Mouse (Mus musculus): Measurements from ENCODE around the gene Chit1. TPM values are rescaled to one million over a fixed set of nuclear protein-coding genes. Genes with fewer than 3 reads are reported as not detected.

The Chit1 gene
- polyA plus RNA-seq, 1 experiment from 2014 or later = 0.46 TPM

DNA sequence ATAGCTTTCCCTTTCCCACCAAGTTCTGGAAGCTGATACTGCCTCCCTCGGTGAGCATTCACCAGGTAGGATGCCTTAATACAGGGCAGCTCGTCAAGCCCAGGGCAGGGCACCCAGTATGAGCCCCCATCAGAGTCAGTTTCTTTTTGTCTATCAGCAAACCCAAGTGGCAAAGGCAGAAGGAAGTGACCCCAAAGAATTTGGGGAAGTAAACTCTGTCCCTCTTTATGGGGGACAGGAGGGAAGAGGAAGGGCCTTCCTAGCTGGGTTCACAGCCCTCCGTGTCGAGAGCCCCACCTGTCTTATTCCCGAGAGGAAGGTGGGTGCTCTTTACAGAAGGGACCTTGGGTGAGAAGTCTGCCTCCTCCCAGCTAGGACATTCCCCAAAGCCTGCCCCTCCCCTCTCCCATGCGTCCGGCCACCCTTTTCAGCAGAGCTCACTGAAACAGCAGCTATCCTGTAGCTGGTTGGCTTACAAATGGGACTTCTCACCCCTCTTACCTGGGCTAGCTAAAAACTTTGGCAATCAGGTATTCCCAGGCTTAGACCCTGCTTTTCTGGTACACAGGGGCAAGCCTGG lies 15.9 kb upstream of the Chit1 start:
- Histone ChIP-seq H3K9me3 (replicated peaks; ENCODE audit: control insufficient read depth, low read length) (no peaks in the 10 kb centered on the region), H3K27me3 (ENCODE audit: control insufficient read depth, insufficient read depth, low read length) (no peaks in the 10 kb centered on the region), H3K4me2 (ENCODE audit: low read depth, low read length) (no peak overlapping the region), H3K27ac (ENCODE audit: low read length) (no peak overlapping the region), H3K4me3 (ENCODE audit: low read length) (no peak overlapping the region), H3K4me1 (ENCODE audit: control insufficient read depth, insufficient read depth, low read length) (peaks cover 63% of the 10 kb centered on the region), H3K9ac (ENCODE audit: low read length) (peak overlapping the region; percentile 13; the same call in 1 of the 2 replicates), H3K36me3 (ENCODE audit: control insufficient read depth, insufficient read depth) (no peaks in the 10 kb centered on the region)
- ATAC-seq (replicated peaks; ENCODE audit: extremely low read depth, insufficient read depth, low FRiP score) = no peak
- 64% methylated on average over 7 of the region's 7 CpGs for WGBS

DNA sequence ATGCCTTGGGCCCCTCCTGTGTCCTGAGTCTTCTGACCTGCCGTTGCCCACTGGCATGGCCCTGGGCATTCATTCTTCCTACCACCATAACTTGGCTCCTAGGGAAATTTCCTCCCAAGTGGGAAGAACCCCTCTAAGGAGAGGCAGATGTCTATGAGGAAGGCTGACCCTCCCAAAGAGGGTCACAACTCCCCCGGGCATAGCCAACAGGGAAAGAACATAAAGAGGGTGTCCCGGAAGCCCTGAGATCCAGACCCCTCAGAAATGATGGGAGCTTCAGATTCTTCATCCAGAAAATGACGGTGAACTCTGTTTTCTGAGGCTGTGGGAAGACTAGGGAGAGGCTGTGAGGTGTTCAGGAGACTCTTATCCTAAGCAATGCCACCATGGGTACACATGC lies 15.3 kb upstream of the Chit1 start:
- 78% methylated on average over 4 of the region's 4 CpGs for WGBS
- no peak for ATAC-seq (replicated peaks; ENCODE audit: extremely low read depth, insufficient read depth, low FRiP score)
- Histone ChIP-seq H3K9me3 (replicated peaks; ENCODE audit: control insufficient read depth, low read length) (no peaks in the 10 kb centered on the region), H3K4me2 (ENCODE audit: low read depth, low read length) (no peak overlapping the region), H3K4me3 (ENCODE audit: low read length) (no peak overlapping the region), H3K27me3 (ENCODE audit: control insufficient read depth, insufficient read depth, low read length) (no peaks in the 10 kb centered on the region), H3K9ac (ENCODE audit: low read length) (peak overlapping the region; percentile 37), H3K27ac (ENCODE audit: low read length) (peak overlapping the region; percentile 89), H3K4me1 (ENCODE audit: control insufficient read depth, insufficient read depth, low read length) (peaks cover 69% of the 10 kb centered on the region), H3K36me3 (ENCODE audit: control insufficient read depth, insufficient read depth) (no peaks in the 10 kb centered on the region)

DNA sequence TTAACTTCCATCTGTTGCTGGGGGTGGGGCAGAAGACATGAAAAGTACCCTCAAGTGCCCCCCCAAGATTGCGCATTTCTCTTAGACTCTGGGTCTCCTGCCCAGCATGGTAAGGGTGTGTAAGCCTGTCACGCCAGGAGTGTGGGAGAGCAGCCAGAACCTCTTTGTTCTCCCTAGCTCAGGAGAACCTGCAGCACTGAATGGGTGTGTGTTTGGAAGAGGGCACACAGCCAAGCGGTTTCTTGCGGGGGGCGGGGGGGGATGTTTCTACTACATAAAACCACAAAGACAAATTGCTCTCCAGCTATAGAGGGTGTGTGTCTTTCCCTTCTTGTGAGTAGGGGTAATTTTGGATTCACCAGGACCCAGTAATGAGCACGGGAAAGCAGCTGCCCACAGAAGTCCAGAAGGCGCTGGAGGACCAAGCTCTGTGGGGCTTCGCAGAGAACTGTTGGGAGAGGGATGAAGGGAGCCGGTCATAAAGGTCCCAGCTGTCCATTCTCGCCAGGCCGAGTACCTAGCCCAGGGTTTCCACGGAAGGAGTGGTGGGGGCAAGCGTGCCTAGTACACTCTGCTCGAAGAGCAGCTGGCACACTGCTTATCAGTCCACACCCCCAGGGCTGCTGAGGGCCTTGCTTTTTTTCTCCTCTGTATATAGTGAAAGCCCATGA lies 14.6 kb upstream of the Chit1 start:
- ATAC-seq (replicated peaks; ENCODE audit: extremely low read depth, insufficient read depth, low FRiP score) = no peak
- WGBS = 30% methylated on average over 14 of the region's 14 CpGs
- H3K36me3 ChIP-seq (ENCODE audit: control insufficient read depth, insufficient read depth) = no peaks in the 10 kb centered on the region
- H3K27ac ChIP-seq (ENCODE audit: low read length) = peak overlapping the region; percentile 89
- H3K9me3 ChIP-seq (replicated peaks; ENCODE audit: control insufficient read depth, low read length) = no peaks in the 10 kb centered on the region
- H3K4me3 ChIP-seq (ENCODE audit: low read length) = no peak overlapping the region
- peak overlapping the region; percentile 27 for H3K4me2 ChIP-seq (ENCODE audit: low read depth, low read length)
- peak overlapping the region; percentile 37 for H3K9ac ChIP-seq (ENCODE audit: low read length)
- H3K27me3 ChIP-seq (ENCODE audit: control insufficient read depth, insufficient read depth, low read length) = no peaks in the 10 kb centered on the region
- peaks cover 74% of the 10 kb centered on the region for H3K4me1 ChIP-seq (ENCODE audit: control insufficient read depth, insufficient read depth, low read length)

DNA sequence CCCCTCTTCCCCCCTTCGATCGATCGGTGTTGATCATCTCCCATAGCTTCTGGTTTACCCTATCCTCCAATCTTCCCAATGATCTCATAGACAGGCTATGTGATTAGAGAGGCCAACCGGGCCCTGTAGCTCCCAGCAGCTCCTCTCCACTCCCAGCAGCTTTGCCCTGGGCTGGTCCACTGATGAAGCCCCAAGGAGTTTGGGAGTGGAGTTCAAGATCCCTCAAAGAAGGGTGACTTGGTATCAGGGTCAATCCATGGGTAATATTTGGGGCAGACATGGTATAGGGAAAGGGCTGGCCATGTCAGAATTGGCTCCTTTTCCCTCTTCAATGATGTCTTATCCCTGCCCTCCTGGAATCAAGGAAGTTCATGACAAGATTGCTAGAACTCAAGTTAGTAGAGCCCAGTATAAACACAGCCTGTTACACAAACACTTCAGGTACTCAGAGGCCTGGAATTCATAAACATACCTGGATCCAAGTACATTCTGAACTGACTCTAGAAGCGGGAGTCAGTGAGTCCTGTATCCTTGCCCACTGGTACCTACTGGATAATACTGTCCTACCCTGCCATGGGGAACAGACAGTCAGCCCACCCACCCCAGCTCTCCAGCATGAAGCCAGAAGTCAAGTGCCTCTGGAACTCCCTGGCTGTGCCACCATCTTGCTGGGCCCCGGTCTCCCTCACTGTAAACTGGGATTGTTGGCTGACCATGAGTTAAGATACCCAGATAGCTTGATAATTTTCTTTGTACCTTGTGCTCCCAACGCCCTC lies 13.8 kb upstream of the Chit1 start:
- peak overlapping the region; percentile 37 for H3K9ac ChIP-seq (ENCODE audit: low read length)

DNA sequence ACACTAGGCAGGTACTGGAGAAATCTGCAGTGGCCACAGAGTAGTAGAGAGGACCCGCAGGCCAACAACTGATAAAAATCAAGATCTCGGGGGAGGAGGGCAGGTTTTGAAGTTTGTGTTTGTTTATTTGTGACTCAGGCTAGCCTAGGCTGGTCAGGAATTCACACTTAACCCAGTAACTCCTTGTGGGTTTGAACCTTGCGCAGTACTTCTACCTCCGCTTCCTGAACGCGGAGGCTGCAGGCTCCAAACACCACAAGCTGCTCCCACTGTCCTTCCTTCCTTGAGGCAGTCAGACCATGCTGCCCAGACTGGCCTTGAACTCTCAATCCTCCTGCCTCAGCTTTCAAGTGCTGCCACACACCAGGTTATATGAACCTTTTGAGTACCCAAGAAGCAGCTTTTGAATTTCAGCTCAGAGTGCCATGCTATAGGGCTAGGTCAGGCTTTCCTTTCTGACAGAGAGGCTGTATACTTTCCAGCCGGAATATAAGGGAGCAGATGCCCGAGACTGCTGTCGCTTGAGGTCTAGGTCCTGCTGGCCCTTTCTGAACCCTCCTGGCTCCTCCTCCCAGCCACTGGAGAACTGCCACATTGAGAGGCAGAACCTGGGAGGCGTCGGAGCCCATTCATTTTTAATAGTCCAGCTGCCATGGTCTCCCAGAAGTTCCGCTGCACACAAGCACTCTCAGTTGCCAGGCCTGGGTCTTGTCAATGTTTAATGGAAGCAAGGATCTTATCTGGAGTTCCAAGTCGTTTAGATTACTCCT lies 12.9 kb upstream of the Chit1 start:
- no peaks in the 10 kb centered on the region for H3K36me3 ChIP-seq (ENCODE audit: control insufficient read depth, insufficient read depth)
- H3K27me3 ChIP-seq (ENCODE audit: control insufficient read depth, insufficient read depth, low read length) = no peaks in the 10 kb centered on the region
- 34% methylated on average over 13 of the region's 13 CpGs for WGBS
- peak overlapping the region; percentile 73 for H3K9ac ChIP-seq (ENCODE audit: low read length)
- peaks cover 65% of the 10 kb centered on the region for H3K4me1 ChIP-seq (ENCODE audit: control insufficient read depth, insufficient read depth, low read length)
- peak overlapping the region; percentile 100 for H3K27ac ChIP-seq (ENCODE audit: low read length)
- ATAC-seq (replicated peaks; ENCODE audit: extremely low read depth, insufficient read depth, low FRiP score) = no peak
- peak overlapping the region; percentile 65 for H3K4me2 ChIP-seq (ENCODE audit: low read depth, low read length)
- H3K9me3 ChIP-seq (replicated peaks; ENCODE audit: control insufficient read depth, low read length) = no peaks in the 10 kb centered on the region
- peak overlapping the region; percentile 49 for H3K4me3 ChIP-seq (ENCODE audit: low read length)

More for the DNA sequence above, 13.8 kb upstream of the Chit1 start:
- Histone ChIP-seq H3K27me3 (ENCODE audit: control insufficient read depth, insufficient read depth, low read length) (no peaks in the 10 kb centered on the region), H3K27ac (ENCODE audit: low read length) (peak overlapping the region; percentile 100), H3K9me3 (replicated peaks; ENCODE audit: control insufficient read depth, low read length) (no peaks in the 10 kb centered on the region), H3K4me1 (ENCODE audit: control insufficient read depth, insufficient read depth, low read length) (peaks cover 71% of the 10 kb centered on the region), H3K4me2 (ENCODE audit: low read depth, low read length) (peak overlapping the region; percentile 27; the same call in 1 of the 2 replicates), H3K4me3 (ENCODE audit: low read length) (no peak overlapping the region), H3K36me3 (ENCODE audit: control insufficient read depth, insufficient read depth) (no peaks in the 10 kb centered on the region)
- 85% methylated on average over 7 of the region's 7 CpGs for WGBS
- ATAC-seq (replicated peaks; ENCODE audit: extremely low read depth, insufficient read depth, low FRiP score) = no peak

DNA sequence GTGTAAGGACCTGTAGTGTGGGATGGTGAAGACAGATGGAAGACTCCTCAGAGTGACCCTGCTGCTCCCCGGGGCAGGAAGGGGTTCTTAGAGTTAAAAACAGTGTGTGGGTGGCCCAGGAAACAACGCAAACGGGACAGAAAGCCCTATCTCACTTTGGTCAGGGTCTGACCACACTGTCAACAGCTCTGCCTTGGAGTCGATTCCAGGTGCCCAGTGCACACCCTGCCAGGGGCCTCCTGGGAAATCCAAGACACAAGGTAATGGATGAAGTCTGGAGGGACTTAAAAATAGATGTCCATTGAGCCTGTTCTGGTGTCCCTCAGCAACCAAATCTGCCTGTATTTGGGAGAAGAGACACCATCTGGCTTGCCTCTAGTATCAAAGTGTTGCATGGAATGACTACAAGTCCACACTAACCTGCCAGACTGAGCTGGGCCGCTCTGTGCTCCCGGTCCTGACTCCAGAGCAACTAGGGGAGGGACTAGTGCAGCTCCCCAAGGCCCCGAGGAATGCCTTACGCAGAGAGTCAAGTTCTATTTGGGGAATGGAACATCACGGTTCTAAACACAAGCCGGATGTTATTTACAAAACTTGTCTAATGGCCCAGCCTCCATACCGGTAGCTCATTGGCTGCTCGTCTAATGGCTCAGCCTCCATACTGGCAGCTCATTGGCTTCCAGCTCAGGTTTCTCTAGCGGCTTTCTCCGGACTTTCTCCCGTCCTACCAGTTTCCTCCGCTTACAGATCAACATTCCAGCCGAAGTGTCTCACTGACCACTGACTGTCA lies 12.1 kb upstream of the Chit1 start:
- WGBS = under 1% methylated on average over 17 of the region's 17 CpGs
- no peaks in the 10 kb centered on the region for H3K36me3 ChIP-seq (ENCODE audit: control insufficient read depth, insufficient read depth)
- no peaks in the 10 kb centered on the region for H3K27me3 ChIP-seq (ENCODE audit: control insufficient read depth, insufficient read depth, low read length)
- peak overlapping the region; percentile 49 for H3K4me3 ChIP-seq (ENCODE audit: low read length)
- peak overlapping the region; percentile 100 for H3K27ac ChIP-seq (ENCODE audit: low read length)
- ATAC-seq (replicated peaks; ENCODE audit: extremely low read depth, insufficient read depth, low FRiP score) = peak; percentile 87
- no peaks in the 10 kb centered on the region for H3K9me3 ChIP-seq (replicated peaks; ENCODE audit: control insufficient read depth, low read length)
- H3K9ac ChIP-seq (ENCODE audit: low read length) = peak overlapping the region; percentile 73
- peaks cover 65% of the 10 kb centered on the region for H3K4me1 ChIP-seq (ENCODE audit: control insufficient read depth, insufficient read depth, low read length)
- peak overlapping the region; percentile 65 for H3K4me2 ChIP-seq (ENCODE audit: low read depth, low read length)

DNA sequence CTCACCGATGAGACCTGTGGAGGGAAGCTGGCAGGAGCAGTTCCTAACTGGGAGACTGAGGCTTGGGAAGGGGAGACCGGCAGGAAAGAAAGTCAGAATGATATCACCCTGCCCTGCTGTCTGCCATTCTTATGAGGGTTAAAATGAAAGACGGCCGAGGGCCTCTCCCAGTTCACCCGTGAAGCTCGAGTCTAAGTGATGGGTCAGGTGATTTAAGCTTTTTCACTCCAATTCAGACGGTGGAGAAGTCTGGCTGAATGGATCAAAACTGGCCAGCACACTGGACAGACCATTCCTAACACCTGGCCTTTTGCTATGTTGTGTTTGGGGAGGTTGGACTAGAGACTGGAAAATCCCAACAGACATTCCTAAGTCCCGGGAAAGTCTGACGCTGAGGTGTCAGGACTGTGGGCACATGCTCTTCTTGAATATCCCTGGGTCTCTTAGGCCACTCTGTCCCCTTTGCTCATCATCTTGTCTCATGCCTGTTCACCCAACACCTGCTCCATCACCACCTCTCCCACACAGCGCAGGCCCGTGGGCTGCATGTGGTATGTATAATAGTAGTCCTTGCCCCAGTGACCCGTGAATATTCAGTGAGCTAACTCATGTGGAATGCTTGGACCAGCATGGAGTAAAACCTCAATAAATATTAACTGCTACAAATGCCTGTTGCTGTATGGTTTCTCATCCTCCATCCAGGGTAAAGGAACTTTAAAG lies 11.4 kb upstream of the Chit1 start:
- Histone ChIP-seq H3K9me3 (replicated peaks; ENCODE audit: control insufficient read depth, low read length) (no peaks in the 10 kb centered on the region), H3K36me3 (ENCODE audit: control insufficient read depth, insufficient read depth) (no peaks in the 10 kb centered on the region), H3K4me2 (ENCODE audit: low read depth, low read length) (peak overlapping the region; percentile 65), H3K9ac (ENCODE audit: low read length) (peak overlapping the region; percentile 73), H3K4me3 (ENCODE audit: low read length) (peak overlapping the region; percentile 49), H3K27ac (ENCODE audit: low read length) (peak overlapping the region; percentile 100), H3K4me1 (ENCODE audit: control insufficient read depth, insufficient read depth, low read length) (peaks cover 66% of the 10 kb centered on the region), H3K27me3 (ENCODE audit: control insufficient read depth, insufficient read depth, low read length) (no peaks in the 10 kb centered on the region)
- ATAC-seq (replicated peaks; ENCODE audit: extremely low read depth, insufficient read depth, low FRiP score) = no peak
- WGBS = 10% methylated on average over 12 of the region's 12 CpGs

DNA sequence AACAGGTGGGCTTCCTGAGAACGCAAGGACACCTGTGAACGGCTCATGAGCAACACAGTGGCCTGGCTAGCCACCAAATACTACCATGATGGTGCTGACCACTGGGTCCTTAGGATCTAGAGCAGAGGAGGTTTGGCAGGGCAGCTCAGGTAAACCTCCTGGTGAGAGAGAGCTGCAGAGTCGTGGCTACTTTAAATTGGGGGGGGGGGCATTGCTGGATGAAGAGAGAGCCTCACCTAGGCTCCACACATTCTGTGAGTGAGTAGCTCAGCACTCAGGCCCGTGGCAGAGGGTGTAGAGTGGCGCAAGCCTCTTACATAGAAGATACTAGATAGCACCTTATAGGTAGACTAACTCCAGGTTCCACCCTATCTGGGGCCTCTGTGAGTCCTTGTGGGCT lies 10.6 kb upstream of the Chit1 start:
- no peak overlapping the region; the same call in 1 of the 2 replicates for H3K9ac ChIP-seq (ENCODE audit: low read length)
- H3K4me2 ChIP-seq (ENCODE audit: low read depth, low read length) = no peak overlapping the region
- 78% methylated on average over 5 of the region's 5 CpGs for WGBS
- ATAC-seq (replicated peaks; ENCODE audit: extremely low read depth, insufficient read depth, low FRiP score) = no peak
- peak overlapping the region; percentile 100 for H3K27ac ChIP-seq (ENCODE audit: low read length)
- no peaks in the 10 kb centered on the region for H3K36me3 ChIP-seq (ENCODE audit: control insufficient read depth, insufficient read depth)
- no peak overlapping the region for H3K4me3 ChIP-seq (ENCODE audit: low read length)
- H3K4me1 ChIP-seq (ENCODE audit: control insufficient read depth, insufficient read depth, low read length) = peaks cover 64% of the 10 kb centered on the region
- H3K27me3 ChIP-seq (ENCODE audit: control insufficient read depth, insufficient read depth, low read length) = no peaks in the 10 kb centered on the region
- H3K9me3 ChIP-seq (replicated peaks; ENCODE audit: control insufficient read depth, low read length) = no peaks in the 10 kb centered on the region

Measured in heart, embryonic 16.5 days (tissue).